Mouse (Mus musculus) kidney, postnatal 0 days (tissue): Measurements from ENCODE around the gene Mybpc1. TPM values are rescaled to one million over a fixed set of nuclear protein-coding genes. Genes with fewer than 3 reads are reported as not detected.

Experiments
- ATAC-seq: fragments of 200-750 bp; cut with Nextera tagmentation; replicated peaks from 2 replicates; pipeline ENCODE4 v1.8.0; 2017; ENCODE audit warnings: low read depth, moderate number of reproducible peaks, moderate TSS enrichment, moderate library complexity; ENCODE audit not compliant: low FRiP score
- DNase-seq: peaks from one replicate; pipeline ENCODE4 v3.0.0-alpha.2; 2016; ENCODE audit warnings: low spot score
- H3K27ac ChIP-seq: fragments of 300-500 bp; sonication (generic); 2 replicates; pipeline ENCODE4 v1.5.1; 2014; ENCODE audit warnings: mild to moderate bottlenecking
- H3K27me3 ChIP-seq: fragments of 300-500 bp; sonication (generic); 2 replicates; pipeline ENCODE4 v1.6.1; 2014; ENCODE audit warnings: low read length, mixed read lengths; ENCODE audit not compliant: insufficient read depth
- H3K36me3 ChIP-seq: fragments of 300-500 bp; sonication (generic); 2 replicates; pipeline ENCODE4 v1.6.1; 2014; ENCODE audit warnings: low read length, mixed read lengths; ENCODE audit not compliant: insufficient read depth
- H3K4me1 ChIP-seq: fragments of 300-500 bp; sonication (generic); replicated peaks from 2 replicates; pipeline ENCODE4 v1.6.1; 2014; ENCODE audit warnings: antibody characterized with exemption, low read length, mixed read lengths; ENCODE audit not compliant: insufficient read depth
- H3K4me2 ChIP-seq: fragments of 300-500 bp; sonication (generic); 2 replicates; pipeline ENCODE4 v1.6.1; 2014; ENCODE audit warnings: mild to moderate bottlenecking, low read length, moderate library complexity, mixed read lengths
- H3K4me3 ChIP-seq: fragments of 300-500 bp; sonication (generic); replicated peaks from 2 replicates; pipeline ENCODE4 v1.5.1; 2014; ENCODE audit warnings: low read depth, low read length
- H3K9ac ChIP-seq: fragments of 300-500 bp; sonication (generic); 2 replicates; pipeline ENCODE4 v1.6.1; 2014; ENCODE audit warnings: low read depth, low read length
- H3K9me3 ChIP-seq: fragments of 300-500 bp; sonication (generic); replicated peaks from 2 replicates; pipeline ENCODE4 v1.6.1; 2016; ENCODE audit warnings: low read length, inconsistent platforms, mixed read lengths
- CTCF ChIP-seq: IDR thresholded peaks from 2 replicates; pipeline ENCODE4 v1.5.1; 2016; ENCODE audit warnings: antibody characterized with exemption, low read depth, mild to moderate bottlenecking, moderate library complexity
- WGBS: fragments of 180-500 bp; shearing (Covaris S2); extraction: QIAGEN DNeasy Blood & Tissue Kit; methylation state at CpG from one replicate; pipeline ENCODE4 v1.1.7; 2014; 5-methylcytosine and 5-hydroxymethylcytosine counted together
- polyA plus RNA-seq: library from polyadenylated mRNA; unstranded; fragments of >200 nt; fragmentation: Nextera tagmentation; extraction: Ambion mirVana; gene quantifications from 2 replicates; pipeline ENCODE4 v1.2.1, GENCODE M21; 2015

Gene Mybpc1
- polyA plus RNA-seq = 1.2 and 1.5 TPM in 2 replicates

DNA sequence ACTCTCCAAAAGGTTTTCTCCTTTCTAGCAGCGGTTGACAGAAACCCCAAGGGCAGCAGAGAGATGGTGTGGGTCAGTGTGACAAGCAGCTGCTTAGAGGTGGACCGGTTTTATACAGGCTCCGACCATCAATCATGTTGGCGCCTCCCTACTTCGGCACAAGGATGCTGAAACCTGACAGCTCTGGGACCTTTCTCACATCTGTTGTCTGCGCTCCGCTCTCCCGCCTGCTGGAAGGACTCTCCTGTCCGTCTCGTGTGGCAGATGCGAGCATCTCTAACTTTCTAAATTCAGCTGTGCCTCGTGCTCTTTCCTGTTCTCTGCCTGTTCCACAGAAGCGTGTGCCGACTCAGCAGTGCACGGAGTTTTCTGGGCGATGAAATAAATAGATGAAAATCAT is at the start of gene Mybpc1:
Mybpc1 (minus strand) TSS at position 210 of the 400 bp plus-strand sequence.
- WGBS = 8% methylated on average over 16 of the region's 16 CpGs
- ATAC-seq = 0 out of 2 replicates have a peak, but pooled peaks have one; percentile 10
- no peaks in the 10 kb centered on the region for H3K27me3 ChIP-seq

DNA sequence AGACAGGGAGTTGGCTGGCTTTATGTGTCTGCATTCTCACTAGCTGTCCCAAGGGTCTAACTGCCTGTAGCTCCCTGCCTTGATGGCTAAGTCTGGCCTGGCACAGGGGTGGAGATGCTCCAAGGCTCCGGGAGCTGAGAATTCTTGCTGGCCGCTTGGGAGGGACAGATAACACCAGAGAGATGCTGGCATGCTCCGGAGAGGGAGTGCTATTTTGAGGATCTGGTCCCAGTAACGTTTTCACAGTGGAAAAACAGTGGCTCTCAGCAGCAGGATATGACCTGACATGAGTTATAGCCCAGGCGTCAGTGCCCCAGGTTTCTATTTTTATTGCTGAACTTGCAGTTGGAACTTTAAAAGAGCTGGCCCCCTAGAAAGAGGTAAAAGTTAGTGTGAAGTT is 40.5 kb upstream of the Mybpc1 start:
- peak; percentile 40 for DNase-seq

More for the DNA sequence above, at the start of gene Mybpc1:
- no peaks in the 10 kb centered on the region for H3K4me1 ChIP-seq
- no peak for TF ChIP-seq CTCF
- no peak within 1 kb of the TSS for H3K9ac ChIP-seq
- peak; percentile 63 for DNase-seq
- no peak within 1 kb of the TSS for H3K4me3 ChIP-seq
- no peak within 1 kb of the TSS for H3K27ac ChIP-seq
- peak within 1 kb of the TSS; percentile 25; the same call in 1 of the 2 replicates for H3K4me2 ChIP-seq
- H3K36me3 ChIP-seq = no peaks in the 10 kb centered on the region
- H3K9me3 ChIP-seq = no peaks in the 10 kb centered on the region

GRCm38 (mm10) chr10:88631330-88631953 is 26.5 kb upstream of the Mybpc1 start:
- no peak for TF ChIP-seq CTCF
- no peak for DNase-seq
- Histone ChIP-seq H3K4me1 (no peaks in the 10 kb centered on the region), H3K27ac (no peak overlapping the region), H3K9ac (no peak overlapping the region), H3K27me3 (no peaks in the 10 kb centered on the region), H3K9me3 (no peaks in the 10 kb centered on the region), H3K36me3 (no peaks in the 10 kb centered on the region), H3K4me3 (no peak overlapping the region), H3K4me2 (no peak overlapping the region)
- no peak for ATAC-seq
- WGBS = 55% methylated on average over 10 of the region's 10 CpGs

More for the DNA sequence above, 40.5 kb upstream of the Mybpc1 start:
- no peak overlapping the region for H3K4me3 ChIP-seq
- H3K9me3 ChIP-seq = no peaks in the 10 kb centered on the region
- no peak overlapping the region for H3K9ac ChIP-seq
- ATAC-seq = no peak
- no peak overlapping the region for H3K4me2 ChIP-seq
- H3K36me3 ChIP-seq = no peaks in the 10 kb centered on the region
- TF ChIP-seq CTCF = no peak
- no peak overlapping the region for H3K27ac ChIP-seq
- 7% methylated on average over 5 of the region's 5 CpGs for WGBS
- H3K4me1 ChIP-seq = no peaks in the 10 kb centered on the region
- H3K27me3 ChIP-seq = no peaks in the 10 kb centered on the region

- no peak for TF ChIP-seq CTCF
- no peak overlapping the region for H3K27ac ChIP-seq
- H3K27me3 ChIP-seq = no peaks in the 10 kb centered on the region
- H3K4me1 ChIP-seq = no peaks in the 10 kb centered on the region
- H3K36me3 ChIP-seq = no peaks in the 10 kb centered on the region
- ATAC-seq (no peak), DNase-seq (no peak)
- no peak overlapping the region for H3K9ac ChIP-seq
- WGBS = 67% methylated on average over 2 of the region's 2 CpGs
- H3K4me3 ChIP-seq = no peak overlapping the region
- no peaks in the 10 kb centered on the region for H3K9me3 ChIP-seq
- H3K4me2 ChIP-seq = no peak overlapping the region
These were observed 25.8 kb upstream of the Mybpc1 start for GRCm38 (mm10) chr10:88630663-88631329.

GRCm38 (mm10) chr10:88627052-88627451 is 22.1 kb upstream of the Mybpc1 start:
- TF ChIP-seq CTCF = no peak
- Histone ChIP-seq H3K4me2 (no peak overlapping the region), H3K9ac (no peak overlapping the region), H3K4me3 (no peak overlapping the region), H3K9me3 (no peaks in the 10 kb centered on the region), H3K4me1 (no peaks in the 10 kb centered on the region), H3K36me3 (no peaks in the 10 kb centered on the region), H3K27ac (no peak overlapping the region), H3K27me3 (no peaks in the 10 kb centered on the region)
- no peak for ATAC-seq
- DNase-seq = no peak
- 64% methylated on average over 4 of the region's 4 CpGs for WGBS

- Histone ChIP-seq H3K4me3 (no peak overlapping the region), H3K9me3 (no peaks in the 10 kb centered on the region), H3K27ac (no peak overlapping the region), H3K36me3 (no peaks in the 10 kb centered on the region), H3K9ac (no peak overlapping the region), H3K27me3 (no peaks in the 10 kb centered on the region), H3K4me1 (no peaks in the 10 kb centered on the region), H3K4me2 (no peak overlapping the region)
- WGBS = 77% methylated on average over 3 of the region's 3 CpGs
- no peak for TF ChIP-seq CTCF
- no peak for ATAC-seq
- DNase-seq = no peak
These were observed 21.2 kb upstream of the Mybpc1 start for GRCm38 (mm10) chr10:88626176-88626575.
